Mouse (Mus musculus): ENCODE data around the gene Prdm1.

Prdm1 gene

DNA sequence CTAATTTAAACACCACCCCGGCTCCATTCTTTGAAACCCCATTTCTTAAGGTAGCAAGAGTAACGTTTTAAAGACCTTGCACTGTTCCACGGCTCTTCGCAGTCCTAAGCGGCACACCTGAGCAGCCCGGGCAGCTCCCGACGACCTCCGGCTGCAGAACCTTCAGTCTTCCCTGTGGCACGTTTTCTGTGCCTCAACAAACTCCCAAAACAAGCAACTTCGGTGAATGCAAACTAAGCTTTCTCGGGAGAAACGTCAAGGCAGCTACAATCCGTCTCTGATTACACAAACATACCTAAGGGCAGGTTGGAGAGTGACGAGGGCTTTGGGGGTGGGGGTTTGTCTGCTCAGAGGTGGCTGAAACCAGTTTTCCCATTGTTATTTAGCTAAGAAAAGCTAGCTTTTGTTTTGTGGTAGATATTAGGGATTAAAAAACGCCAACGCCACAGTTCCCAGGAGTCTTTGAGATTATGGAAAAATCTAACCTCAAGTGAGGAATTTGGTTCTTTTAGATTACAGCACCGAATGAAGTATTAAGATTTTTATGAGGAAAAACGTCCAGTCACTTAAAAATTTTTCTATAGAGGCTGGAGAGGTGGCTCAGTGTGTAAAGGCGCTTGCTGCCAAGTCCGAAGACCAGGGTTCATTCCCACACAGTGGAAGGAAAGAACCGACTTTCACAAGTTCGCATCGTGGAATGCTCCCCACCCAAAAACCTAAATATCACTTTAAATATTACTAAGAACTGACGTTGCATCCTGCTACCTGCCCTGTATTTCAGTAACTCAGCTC, at the start of gene Prdm1:
Gene Prdm1, minus strand, starts transcription at position 211 of the 792 bp plus-strand sequence.
- DNase-seq (ENCODE audit: low spot score), result no peak

DNA sequence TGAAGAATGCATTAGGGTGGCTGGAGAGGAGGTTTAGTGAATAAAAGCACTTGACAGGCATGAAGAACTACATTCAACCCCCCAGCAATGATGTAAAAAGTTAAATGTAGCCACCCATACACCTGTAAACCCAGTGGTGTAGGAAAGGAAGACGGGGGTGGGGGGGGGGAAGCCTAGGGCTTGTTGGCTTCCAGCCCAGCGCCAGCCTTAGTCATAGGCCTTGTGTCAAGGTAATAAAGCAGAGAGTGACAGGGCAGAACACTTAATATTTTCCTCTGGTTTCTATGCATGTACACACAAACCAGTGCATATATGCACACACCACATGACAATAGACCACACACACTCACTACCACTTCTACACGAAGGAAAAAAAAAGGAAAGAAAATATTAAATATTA, 37.7 kb upstream of the Prdm1 start:
- DNase-seq (ENCODE audit: low spot score), result no peak

- no peak for DNase-seq (ENCODE audit: low spot score)
These were observed 36.8 kb upstream of the Prdm1 start for GRCm38 (mm10) chr10:44565109-44565508.

- DNase-seq (ENCODE audit: low spot score), result no peak
These were observed 28.5 kb upstream of the Prdm1 start for GRCm38 (mm10) chr10:44556845-44557244.

DNA sequence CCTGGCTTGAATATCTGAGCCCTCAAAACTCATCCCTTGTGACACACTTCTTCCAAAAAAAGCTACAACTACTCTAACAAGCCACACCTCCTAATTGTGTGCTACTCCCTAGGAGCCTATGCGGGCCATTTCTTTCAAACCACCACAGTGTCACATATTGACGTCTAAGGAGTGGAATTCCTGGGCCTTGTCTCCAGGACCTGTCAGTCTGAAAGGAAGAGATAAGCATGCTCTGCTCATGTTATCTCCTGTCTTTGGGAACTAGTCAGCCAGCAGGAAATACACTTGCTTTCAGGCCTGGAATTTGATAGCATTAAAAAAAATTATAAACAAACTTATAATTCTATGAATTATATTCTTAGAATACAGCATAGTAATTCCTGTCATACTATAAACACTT, 27.0 kb upstream of the Prdm1 start:
- DNase-seq (ENCODE audit: low spot score), result no peak

- DNase-seq (ENCODE audit: low spot score), result no peak
These were observed 25.3 kb upstream of the Prdm1 start for GRCm38 (mm10) chr10:44553648-44554047.

- DNase-seq (ENCODE audit: low spot score), result no peak
These were observed 10.8 kb upstream of the Prdm1 start for GRCm38 (mm10) chr10:44539033-44539578.

GRCm38 (mm10) chr10:44538137-44538536, 9.8 kb upstream of the Prdm1 start:
- DNase-seq (ENCODE audit: low spot score), result no peak

DNA sequence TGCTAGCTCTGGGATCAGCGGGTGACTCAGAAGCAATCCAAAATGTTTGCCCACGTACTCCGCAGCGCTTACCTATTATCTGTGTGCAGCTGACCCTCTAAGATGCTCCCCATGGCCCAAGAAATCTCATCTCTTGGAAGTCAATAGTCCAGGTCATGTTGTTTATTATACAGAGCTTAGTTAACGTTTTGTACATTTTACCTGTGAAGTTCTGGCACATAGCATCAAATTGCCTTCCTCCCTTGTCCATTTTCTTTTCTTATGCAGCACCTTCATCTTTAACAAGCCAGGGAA, 1.7 kb upstream of the Prdm1 start:
- no peak for DNase-seq (ENCODE audit: low spot score)

GRCm38 (mm10) chr10:44529218-44530066, 1.1 kb upstream of the Prdm1 start:
- peak; percentile 78 for DNase-seq (ENCODE audit: low spot score)

DNA sequence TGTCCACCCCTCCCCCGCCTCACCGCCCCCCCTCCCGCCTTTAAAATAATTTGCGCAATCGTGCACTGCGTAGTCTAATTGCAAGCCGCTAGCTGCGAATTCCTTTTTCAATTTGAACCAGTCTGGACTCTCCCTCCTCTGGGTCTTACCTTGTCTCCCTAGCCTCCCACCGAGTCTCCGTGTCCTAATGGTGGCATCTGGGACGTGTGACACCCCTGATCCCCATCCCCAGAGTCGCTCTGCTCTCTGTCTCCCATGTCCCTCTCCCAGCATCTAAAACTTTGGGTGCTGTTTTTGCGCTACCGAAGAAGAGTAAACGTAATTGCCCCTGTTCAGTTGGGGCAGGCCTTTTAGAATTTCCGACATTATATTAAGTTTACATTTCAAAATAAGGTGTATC, 650 bp downstream of the Prdm1 start:
- DNase-seq (ENCODE audit: low spot score), result no peak

GRCm38 (mm10) chr10:44526751-44527591, 1.3 kb downstream of the Prdm1 start:
- DNase-seq (ENCODE audit: low spot score), result no peak

DNA sequence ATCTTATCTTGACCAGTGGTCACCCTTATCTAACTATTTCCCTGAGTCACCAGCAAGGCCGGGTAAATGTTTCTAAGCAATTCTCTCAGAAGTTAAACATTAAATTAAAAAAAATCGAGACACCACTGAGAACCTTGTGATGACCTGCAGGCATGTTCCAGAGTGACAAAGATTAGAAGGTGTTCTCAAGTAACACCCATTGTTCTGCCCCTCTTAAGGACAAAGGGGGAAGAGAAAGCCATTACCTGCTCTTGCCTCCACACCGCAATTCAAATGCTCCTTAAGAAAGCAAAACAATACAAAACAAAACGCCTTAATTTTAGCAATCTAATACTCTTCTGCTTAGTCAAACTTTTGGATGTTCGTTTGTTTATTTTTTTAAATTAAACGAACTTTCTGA, 8.1 kb downstream of the Prdm1 start:
- no peak for DNase-seq (ENCODE audit: low spot score)

- no peak for DNase-seq (ENCODE audit: low spot score)
These were observed 9.7 kb downstream of the Prdm1 start for GRCm38 (mm10) chr10:44518631-44519030.

GRCm38 (mm10) chr10:44513108-44513507, 15.2 kb downstream of the Prdm1 start:
- DNase-seq (ENCODE audit: low spot score), result no peak

- DNase-seq (ENCODE audit: low spot score), result no peak
These were observed 17.3 kb downstream of the Prdm1 start for GRCm38 (mm10) chr10:44511029-44511428.

- no peak for DNase-seq (ENCODE audit: low spot score)
These were observed 19.7 kb downstream of the Prdm1 start for GRCm38 (mm10) chr10:44508649-44509048.

GRCm38 (mm10) chr10:44507984-44508383, 20.3 kb downstream of the Prdm1 start:
- no peak for DNase-seq (ENCODE audit: low spot score)

DNA sequence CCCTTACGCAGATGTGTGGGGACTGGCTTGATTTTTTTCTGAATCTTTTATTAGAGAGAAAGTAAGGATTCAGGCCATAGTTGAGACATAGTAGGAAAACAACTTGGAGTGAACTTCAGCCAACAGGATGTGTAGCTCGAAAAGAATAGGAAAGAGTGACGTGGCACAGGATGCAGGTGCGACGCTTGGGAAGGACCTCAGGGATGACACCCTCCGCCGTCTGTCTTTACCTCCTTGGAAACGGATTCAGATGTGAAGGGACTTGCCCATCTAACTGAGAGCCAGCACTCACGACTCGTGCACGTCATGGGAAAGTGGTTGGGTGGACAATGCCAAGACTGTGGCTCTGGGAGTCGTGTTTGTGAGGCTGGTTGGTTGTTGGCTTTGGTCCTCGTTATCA, 25.4 kb downstream of the Prdm1 start:
- DNase-seq (ENCODE audit: low spot score), result no peak

- no peak for DNase-seq (ENCODE audit: low spot score)
These were observed 28.3 kb downstream of the Prdm1 start for GRCm38 (mm10) chr10:44499897-44500519.

DNA sequence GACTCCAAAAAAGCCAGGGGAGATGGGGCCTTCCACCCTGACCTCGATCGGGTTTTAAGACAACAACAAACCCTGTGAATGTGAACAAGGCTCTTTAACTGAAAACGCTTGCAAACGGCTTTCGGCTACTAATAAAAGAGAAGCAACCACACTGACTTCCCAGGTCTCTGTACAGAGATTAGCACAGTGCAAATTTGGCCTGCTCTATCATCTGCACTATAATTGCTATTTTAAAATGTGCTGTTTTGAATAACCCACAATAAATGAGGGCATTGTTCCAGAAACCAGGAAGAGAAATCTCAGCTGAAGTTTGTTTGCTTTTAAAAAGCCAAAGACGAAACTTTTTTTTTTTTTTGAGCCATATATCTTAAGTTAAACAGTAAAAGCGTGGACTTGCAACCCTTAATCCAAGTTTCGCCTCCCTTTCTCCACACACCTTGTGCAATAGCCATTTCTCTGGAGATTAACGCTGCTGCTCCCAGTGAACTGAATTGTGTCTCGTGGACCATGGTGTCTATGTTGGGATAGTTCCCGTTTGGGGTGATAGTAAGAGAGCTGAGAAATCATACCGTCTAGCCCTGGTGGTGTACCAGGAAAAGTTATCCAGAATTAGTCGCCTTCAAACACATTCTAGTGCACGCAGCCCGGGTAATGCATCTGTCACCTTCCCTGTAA, 34.3 kb downstream of the Prdm1 start:
- no peak for DNase-seq (ENCODE audit: low spot score)

All from ovary, adult 18-20 months (tissue).